Mouse (Mus musculus) liver, embryonic 14.5 days (tissue): ENCODE measurements around the gene C5ar1.

ENCODE experiments used
- CTCF ChIP-seq: IDR thresholded peaks from 2 replicates; pipeline ENCODE4 v1.5.1; 2016; ENCODE audit warnings: antibody characterized with exemption, low read depth, control low read depth
- EP300 ChIP-seq: IDR thresholded peaks from 2 replicates; pipeline ENCODE4 v1.6.1; 2016; ENCODE audit warnings: antibody characterized with exemption, low read depth

GRCm38 (mm10) chr7:16285450-16286025 is 26.2 kb upstream of the C5ar1 start:
- TF ChIP-seq CTCF (no peak), EP300 (no peak)
